Mouse (Mus musculus) forebrain, embryonic 12.5 days (tissue): ENCODE results near the gene Sycp2l. TPM values are rescaled to one million over a fixed set of nuclear protein-coding genes. Genes with fewer than 3 reads are reported as not detected.
"Not testable (repeated sequence)": the region's sequence is repeated elsewhere in the genome, so short reads cannot be mapped to it uniquely, and the experiment has no call there.

Experiments
- ATAC-seq: fragments of 200-750 bp; cut with Nextera tagmentation; 2 replicates; pipeline ENCODE4 v1.8.0; 2017; ENCODE audit warnings: moderate TSS enrichment; ENCODE audit not compliant: low FRiP score
- H3K27ac ChIP-seq: fragments of 300-500 bp; sonication (generic); 2 replicates; pipeline ENCODE4 v1.5.1; 2016; ENCODE audit warnings: mild to moderate bottlenecking
- H3K27me3 ChIP-seq: fragments of 300-500 bp; sonication (generic); 2 replicates; pipeline ENCODE4 v1.6.1; 2016; ENCODE audit warnings: mild to moderate bottlenecking
- H3K36me3 ChIP-seq: fragments of 300-500 bp; sonication (generic); replicated peaks from 2 replicates; pipeline ENCODE4 v1.6.1; 2016; ENCODE audit warnings: mild to moderate bottlenecking
- H3K4me1 ChIP-seq: fragments of 300-500 bp; sonication (generic); 2 replicates; pipeline ENCODE4 v1.6.1; 2016
- H3K4me2 ChIP-seq: fragments of 300-500 bp; sonication (generic); 2 replicates; pipeline ENCODE4 v1.6.1; 2016; ENCODE audit warnings: mild to moderate bottlenecking, moderate library complexity
- H3K4me3 ChIP-seq: fragments of 300-500 bp; sonication (generic); replicated peaks from 2 replicates; pipeline ENCODE4 v1.5.1; 2016; ENCODE audit warnings: mild to moderate bottlenecking
- H3K9ac ChIP-seq: fragments of 300-500 bp; sonication (generic); 2 replicates; pipeline ENCODE4 v1.6.1; 2016; ENCODE audit warnings: mild to moderate bottlenecking
- H3K9me3 ChIP-seq: fragments of 300-500 bp; sonication (generic); 2 replicates; pipeline ENCODE4 v1.6.1; 2016
- WGBS: fragments of 180-500 bp; shearing (Covaris S2); methylation state at CpG from one replicate; pipeline ENCODE4 v1.1.7; 2016; 5-methylcytosine and 5-hydroxymethylcytosine counted together
- polyA plus RNA-seq: library from polyadenylated mRNA; unstranded; fragments of >200 nt; fragmentation: Nextera tagmentation; extraction: Ambion mirVana; gene quantifications from 2 replicates; pipeline ENCODE4 v1.2.1, GENCODE M21; 2016

Sycp2l gene
- polyA plus RNA-seq, 1 experiment from 2014 or later = not detected

GRCm38 (mm10) chr13:41145433-41145970 lies 31.4 kb downstream of the Sycp2l start:
- Histone ChIP-seq H3K36me3 (no peaks in the 10 kb centered on the region), H3K4me3 (no peak overlapping the region), H3K27ac (no peak overlapping the region), H3K9ac (no peak overlapping the region), H3K27me3 (no peaks in the 10 kb centered on the region), H3K9me3 (no peaks in the 10 kb centered on the region), H3K4me1 (no peaks in the 10 kb centered on the region), H3K4me2 (no peak overlapping the region)
- 71% methylated on average over 6 of the region's 6 CpGs for WGBS
- no peak for ATAC-seq

- Histone ChIP-seq H3K9me3 (no peaks in the 10 kb centered on the region), H3K4me1 (no peaks in the 10 kb centered on the region), H3K4me3 (no peak overlapping the region), H3K27me3 (no peaks in the 10 kb centered on the region), H3K4me2 (no peak overlapping the region), H3K9ac (no peak overlapping the region), H3K27ac (no peak overlapping the region), H3K36me3 (no peaks in the 10 kb centered on the region)
- ATAC-seq = no peak
- WGBS = 79% methylated on average over 10 of the region's 10 CpGs
Observed at GRCm38 (mm10) chr13:41146271-41146670, 32.2 kb downstream of the Sycp2l start.

GRCm38 (mm10) chr13:41153146-41153545 lies 39.0 kb downstream of the Sycp2l start:
- Histone ChIP-seq H3K27ac (no peak overlapping the region), H3K36me3 (no peaks in the 10 kb centered on the region), H3K27me3 (no peaks in the 10 kb centered on the region), H3K9me3 (no peaks in the 10 kb centered on the region), H3K9ac (no peak overlapping the region), H3K4me1 (no peaks in the 10 kb centered on the region), H3K4me2 (no peak overlapping the region), H3K4me3 (no peak overlapping the region)
- 88% methylated on average over 11 of the region's 11 CpGs for WGBS
- no peak for ATAC-seq

GRCm38 (mm10) chr13:41158426-41158825 lies 44.3 kb downstream of the Sycp2l start:
- no peaks in the 10 kb centered on the region for H3K4me1 ChIP-seq
- H3K4me3 ChIP-seq = no peak overlapping the region
- no peaks in the 10 kb centered on the region for H3K36me3 ChIP-seq
- no peak for ATAC-seq
- no peak overlapping the region for H3K9ac ChIP-seq
- 62% methylated on average over 5 of the region's 5 CpGs for WGBS
- H3K9me3 ChIP-seq = no peaks in the 10 kb centered on the region
- no peak overlapping the region for H3K27ac ChIP-seq
- no peaks in the 10 kb centered on the region for H3K27me3 ChIP-seq
- H3K4me2 ChIP-seq = no peak overlapping the region

GRCm38 (mm10) chr13:41187886-41188285 lies 73.8 kb downstream of the Sycp2l start:
- WGBS = 70% methylated on average over 6 of the region's 6 CpGs
- H3K27me3 ChIP-seq = no peaks in the 10 kb centered on the region
- H3K4me3 ChIP-seq = no peak overlapping the region
- no peak overlapping the region for H3K9ac ChIP-seq
- ATAC-seq = no peak
- H3K36me3 ChIP-seq = peaks cover 81% of the 10 kb centered on the region
- H3K4me1 ChIP-seq = no peaks in the 10 kb centered on the region
- no peaks in the 10 kb centered on the region for H3K9me3 ChIP-seq
- no peak overlapping the region for H3K4me2 ChIP-seq
- no peak overlapping the region for H3K27ac ChIP-seq

GRCm38 (mm10) chr13:41195640-41196333 lies 81.7 kb downstream of the Sycp2l start:
- no peaks in the 10 kb centered on the region for H3K4me1 ChIP-seq
- H3K27me3 ChIP-seq = no peaks in the 10 kb centered on the region
- WGBS = 67% methylated on average over 3 of the region's 3 CpGs
- no peak overlapping the region for H3K4me2 ChIP-seq
- no peak overlapping the region for H3K4me3 ChIP-seq
- peaks cover 21% of the 10 kb centered on the region for H3K36me3 ChIP-seq
- ATAC-seq = no peak
- H3K9ac ChIP-seq = no peak overlapping the region
- H3K9me3 ChIP-seq = no peaks in the 10 kb centered on the region
- H3K27ac ChIP-seq = no peak overlapping the region

- WGBS = 80% methylated on average over 2 of the region's 2 CpGs
- Histone ChIP-seq H3K4me3 (no peak overlapping the region), H3K9me3 (no peaks in the 10 kb centered on the region), H3K27ac (no peak overlapping the region), H3K4me2 (no peak overlapping the region), H3K4me1 (peaks cover 16% of the 10 kb centered on the region), H3K27me3 (no peaks in the 10 kb centered on the region), H3K36me3 (no peaks in the 10 kb centered on the region), H3K9ac (no peak overlapping the region)
- ATAC-seq = no peak
Observed at GRCm38 (mm10) chr13:41200861-41201260, 86.8 kb downstream of the Sycp2l start.

- no peak for ATAC-seq
Observed at GRCm38 (mm10) chr13:41203289-41203688, 89.2 kb downstream of the Sycp2l start.

GRCm38 (mm10) chr13:41203691-41204090 lies 89.6 kb downstream of the Sycp2l start:
- no peak overlapping the region for H3K4me3 ChIP-seq
- no peak overlapping the region for H3K9ac ChIP-seq
- peaks cover 16% of the 10 kb centered on the region for H3K4me1 ChIP-seq

More at GRCm38 (mm10) chr13:41203289-41203688, 89.2 kb downstream of the Sycp2l start:
- Histone ChIP-seq H3K36me3 (no peaks in the 10 kb centered on the region), H3K4me3 (no peak overlapping the region), H3K27me3 (no peaks in the 10 kb centered on the region), H3K4me1 (peaks cover 16% of the 10 kb centered on the region), H3K27ac (no peak overlapping the region), H3K9ac (no peak overlapping the region), H3K9me3 (no peaks in the 10 kb centered on the region), H3K4me2 (no peak overlapping the region)
- WGBS = 57% methylated on average over 7 of the region's 7 CpGs

GRCm38 (mm10) chr13:41205568-41205967 lies 91.5 kb downstream of the Sycp2l start:
- not testable (repeated sequence) for H3K9ac ChIP-seq, H3K27me3 ChIP-seq, H3K4me3 ChIP-seq, H3K27ac ChIP-seq, H3K9me3 ChIP-seq, ATAC-seq, H3K36me3 ChIP-seq, H3K4me2 ChIP-seq
- H3K4me1 ChIP-seq = peaks cover 16% of the 10 kb centered on the region

More at GRCm38 (mm10) chr13:41203691-41204090, 89.6 kb downstream of the Sycp2l start:
- 58% methylated on average over 9 of the region's 9 CpGs for WGBS
- Histone ChIP-seq H3K9me3 (no peaks in the 10 kb centered on the region), H3K4me2 (no peak overlapping the region), H3K36me3 (no peaks in the 10 kb centered on the region), H3K27me3 (no peaks in the 10 kb centered on the region), H3K27ac (no peak overlapping the region)
- no peak for ATAC-seq

GRCm38 (mm10) chr13:41206241-41206640 lies 92.1 kb downstream of the Sycp2l start:
- Histone ChIP-seq H3K27me3 (no peaks in the 10 kb centered on the region), H3K4me3 (no peak overlapping the region), H3K9me3 (no peaks in the 10 kb centered on the region), H3K9ac (no peak overlapping the region), H3K27ac (no peak overlapping the region), H3K36me3 (no peaks in the 10 kb centered on the region), H3K4me2 (no peak overlapping the region), H3K4me1 (peaks cover 16% of the 10 kb centered on the region)
- 91% methylated on average over 5 of the region's 5 CpGs for WGBS
- no peak for ATAC-seq

- Histone ChIP-seq H3K9me3 (no peaks in the 10 kb centered on the region), H3K27me3 (no peaks in the 10 kb centered on the region), H3K4me1 (0 out of 2 replicates have a peak, but pooled peaks cover 3% of the 10 kb centered on the region), H3K36me3 (no peaks in the 10 kb centered on the region), H3K4me3 (no peak overlapping the region), H3K9ac (no peak overlapping the region), H3K4me2 (no peak overlapping the region), H3K27ac (no peak overlapping the region)
- no peak for ATAC-seq
- 85% methylated on average over 4 of the region's 4 CpGs for WGBS
Observed at GRCm38 (mm10) chr13:41211276-41211675, 97.2 kb downstream of the Sycp2l start.
